Mouse (Mus musculus): ENCODE results near the gene Gm5431.
"Not testable (repeated sequence)": the region's sequence is repeated elsewhere in the genome, so short reads cannot be mapped to it uniquely, and the experiment has no call there.

Gm5431 gene

DNA sequence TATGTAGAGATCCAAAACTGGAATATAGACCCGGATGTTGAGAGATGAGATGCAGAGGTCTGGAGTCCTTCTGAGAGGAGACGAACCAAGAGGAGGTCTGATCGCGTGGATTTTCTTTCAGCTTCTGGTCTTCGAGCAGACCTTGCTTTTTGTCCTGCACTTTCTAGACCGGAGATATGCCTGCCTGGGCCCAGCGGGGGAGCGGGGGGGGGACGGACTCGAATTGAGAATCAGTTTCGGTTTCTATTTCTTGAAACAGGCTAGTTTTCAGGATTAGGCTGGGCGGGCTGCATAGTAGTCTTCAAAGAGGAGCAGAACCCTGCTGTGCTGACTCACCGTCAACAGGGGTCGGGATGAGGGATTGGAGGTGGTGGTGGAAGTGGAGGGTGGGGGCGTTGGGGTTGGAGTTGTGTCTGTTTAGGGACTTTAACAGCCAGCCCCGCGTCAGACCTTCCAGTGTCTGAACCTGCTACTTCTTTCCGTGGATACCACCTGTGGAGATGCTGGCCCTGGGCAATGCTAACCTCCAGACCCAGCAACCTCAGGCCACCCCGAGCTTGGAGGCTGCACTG is 30.7 kb downstream of the Gm5431 start, which contains the start of gene Irgm1:
TSS of gene Irgm1 (minus strand) at position 483 of the 572 bp plus-strand sequence.
- DNase-seq (ENCODE audit: low spot score): peak; percentile 76

DNA sequence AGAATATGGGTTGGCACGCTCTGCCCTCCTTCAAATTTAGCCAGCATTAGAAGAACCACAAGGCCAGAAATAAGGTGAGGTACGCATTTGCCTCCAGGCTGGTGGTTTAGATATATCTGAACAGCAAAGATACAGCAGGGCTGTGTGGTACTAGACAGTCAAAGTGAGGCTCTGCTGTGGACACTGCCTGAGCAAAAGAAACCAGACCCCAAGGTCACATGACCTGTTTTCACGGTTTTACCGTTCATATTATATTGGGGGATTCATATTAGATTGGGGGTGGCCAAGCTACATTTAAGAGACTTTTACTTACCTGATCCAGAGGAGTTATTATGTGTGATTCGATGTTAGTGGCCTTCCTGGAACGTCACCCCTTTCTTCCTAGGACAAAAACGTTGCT is 31.2 kb downstream of the Gm5431 start:
- DNase-seq (ENCODE audit: low spot score): no peak

DNA sequence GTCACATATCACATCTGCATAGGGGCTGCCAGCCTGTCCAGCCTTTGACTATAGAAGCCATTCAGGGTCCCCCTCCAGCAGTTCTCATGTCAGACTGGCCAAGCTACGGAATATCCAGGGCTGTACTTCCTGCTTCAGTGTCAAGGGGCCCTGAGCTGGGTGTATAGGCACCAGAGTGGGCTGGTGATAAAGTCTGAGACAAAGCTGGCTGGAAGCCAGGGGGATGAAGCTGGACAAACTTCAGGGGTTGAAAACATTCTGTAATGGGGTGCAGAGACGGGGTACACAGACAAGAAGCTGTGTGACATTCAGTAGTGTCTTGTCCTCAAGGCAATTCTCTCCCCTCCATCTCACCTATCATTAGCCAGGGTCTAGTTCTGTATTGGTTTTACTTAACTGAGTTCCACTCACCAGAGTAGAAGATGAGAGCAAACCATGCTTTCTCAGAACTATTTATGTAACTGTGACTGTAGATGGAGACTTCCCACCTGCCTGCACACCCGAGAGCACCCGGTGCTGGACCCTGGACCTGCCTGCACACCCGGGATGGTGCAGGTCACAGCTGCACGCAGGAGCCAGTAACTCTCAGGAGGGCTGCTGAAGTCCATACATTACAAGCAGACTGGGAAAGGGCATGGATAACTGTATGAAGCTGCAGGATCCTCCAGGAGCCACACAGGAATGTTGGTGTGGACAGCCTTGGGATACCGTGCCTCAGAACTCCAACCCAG is 32.5 kb downstream of the Gm5431 start:
- peak; percentile 28 for DNase-seq (ENCODE audit: low spot score)

DNA sequence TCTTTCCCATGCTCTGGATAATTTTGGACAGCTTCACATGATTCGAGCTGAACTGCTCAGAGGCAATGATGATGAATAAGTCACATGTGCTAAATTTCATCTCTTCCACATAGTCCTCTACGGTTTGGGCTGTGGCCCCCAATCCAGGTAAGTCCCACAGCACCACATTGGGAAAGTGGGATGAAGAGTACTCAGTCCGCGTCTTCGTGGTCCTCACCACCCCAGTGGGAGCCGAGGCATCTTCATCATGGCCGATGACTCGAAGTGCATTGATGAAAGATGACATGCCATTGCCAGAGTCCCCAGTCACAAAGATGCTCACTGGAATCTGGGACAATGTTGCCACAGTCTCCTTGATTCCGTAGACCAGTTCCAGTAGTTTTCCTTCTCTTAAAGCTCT is 35.5 kb downstream of the Gm5431 start:
- DNase-seq (ENCODE audit: low spot score): no peak

DNA sequence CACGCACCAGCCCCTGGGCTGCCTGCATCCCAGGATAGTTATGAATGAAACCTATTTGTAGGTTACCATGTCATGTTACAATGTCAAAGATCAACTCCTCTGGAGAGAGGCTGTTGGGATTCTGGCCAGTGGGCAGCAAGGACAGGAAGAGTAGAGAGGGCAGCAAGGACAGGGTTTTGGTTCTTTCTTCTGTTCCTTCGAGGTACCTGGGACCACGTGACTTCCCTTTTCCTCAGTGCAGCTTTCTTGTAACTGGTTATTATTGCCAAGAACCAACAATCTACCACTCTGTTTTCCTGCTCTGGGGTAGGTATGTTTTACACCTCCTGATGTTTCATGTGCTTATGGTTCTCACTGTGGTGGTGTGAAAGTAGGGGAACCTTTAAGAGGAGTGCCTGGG is 38.2 kb downstream of the Gm5431 start:
- no peak for DNase-seq (ENCODE audit: low spot score)

DNA sequence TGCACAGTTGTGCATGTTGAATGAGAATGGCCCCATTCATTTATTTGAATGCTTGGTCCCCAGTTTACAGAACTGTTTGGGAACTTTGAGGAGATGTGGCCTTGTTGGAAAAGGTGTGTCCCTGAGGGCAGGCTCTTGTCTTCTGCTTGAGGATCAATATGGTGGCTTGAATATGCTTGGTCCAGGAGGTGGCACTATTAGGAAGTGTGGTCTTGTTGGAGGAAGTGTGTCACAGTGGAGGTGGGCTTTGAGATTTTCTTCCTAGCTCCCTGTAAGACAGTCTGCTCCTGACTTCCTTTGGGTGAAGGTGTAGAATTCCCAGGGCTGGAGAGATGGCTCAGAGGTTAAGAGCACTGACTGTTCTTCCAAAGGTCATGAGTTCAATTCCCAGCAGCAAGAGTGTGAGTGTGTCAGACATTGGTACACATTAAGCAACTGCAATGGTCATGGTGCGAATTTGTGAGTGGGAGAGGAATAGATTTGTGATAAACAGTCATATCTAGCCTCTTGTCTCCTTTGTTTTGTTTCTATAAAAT is 39.2 kb downstream of the Gm5431 start:
- DNase-seq (ENCODE audit: low spot score): no peak

DNA sequence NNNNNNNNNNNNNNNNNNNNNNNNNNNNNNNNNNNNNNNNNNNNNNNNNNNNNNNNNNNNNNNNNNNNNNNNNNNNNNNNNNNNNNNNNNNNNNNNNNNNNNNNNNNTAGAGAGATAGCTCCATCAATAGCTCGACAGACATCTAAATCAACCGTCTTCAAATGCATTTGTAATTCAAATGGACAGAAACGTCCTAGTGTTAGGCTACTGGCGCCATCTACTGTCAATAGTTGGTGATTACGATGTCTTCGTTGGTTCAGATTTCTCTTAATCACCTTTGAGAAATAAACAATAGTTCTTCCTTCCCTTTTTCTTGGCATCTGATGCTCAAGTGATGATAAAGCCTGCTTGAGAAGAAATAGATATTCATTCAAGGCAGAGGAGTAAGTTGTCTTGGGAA is 43.0 kb downstream of the Gm5431 start:
- peak; percentile 81 for DNase-seq (ENCODE audit: low spot score)

DNA sequence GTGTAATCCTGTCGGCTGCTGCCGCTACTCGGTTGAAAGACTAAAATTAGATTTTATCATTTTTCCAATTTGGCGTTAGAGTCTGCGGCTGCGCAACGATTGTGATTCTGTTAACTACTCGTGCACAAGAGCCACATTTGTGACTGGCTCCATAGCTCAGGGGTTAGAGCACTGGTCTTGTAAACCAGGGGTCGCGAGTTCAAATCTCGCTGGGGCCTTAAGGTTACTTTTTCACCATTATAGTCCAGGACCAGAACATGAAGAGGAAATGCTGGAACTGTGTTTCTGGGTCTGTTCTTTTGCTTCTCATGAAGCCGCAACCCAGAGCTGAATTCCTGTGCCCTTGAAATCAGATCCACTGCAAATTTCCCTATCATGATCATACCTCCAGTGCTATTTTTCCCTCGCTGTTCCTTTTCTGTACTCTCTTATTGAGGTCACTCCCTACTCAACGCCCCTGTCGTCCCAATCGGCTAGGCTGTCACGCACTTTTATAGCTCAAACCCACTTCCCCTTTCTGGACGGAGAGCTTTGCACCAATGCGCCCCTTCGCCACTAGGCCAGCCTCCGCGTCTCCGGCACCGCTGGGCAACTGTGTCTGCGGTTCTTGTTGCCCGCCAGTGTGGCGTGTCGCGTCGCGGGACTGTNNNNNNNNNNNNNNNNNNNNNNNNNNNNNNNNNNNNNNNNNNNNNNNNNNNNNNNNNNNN is 48.4 kb downstream of the Gm5431 start:
- DNase-seq (ENCODE audit: low spot score): peak; percentile 87

DNA sequence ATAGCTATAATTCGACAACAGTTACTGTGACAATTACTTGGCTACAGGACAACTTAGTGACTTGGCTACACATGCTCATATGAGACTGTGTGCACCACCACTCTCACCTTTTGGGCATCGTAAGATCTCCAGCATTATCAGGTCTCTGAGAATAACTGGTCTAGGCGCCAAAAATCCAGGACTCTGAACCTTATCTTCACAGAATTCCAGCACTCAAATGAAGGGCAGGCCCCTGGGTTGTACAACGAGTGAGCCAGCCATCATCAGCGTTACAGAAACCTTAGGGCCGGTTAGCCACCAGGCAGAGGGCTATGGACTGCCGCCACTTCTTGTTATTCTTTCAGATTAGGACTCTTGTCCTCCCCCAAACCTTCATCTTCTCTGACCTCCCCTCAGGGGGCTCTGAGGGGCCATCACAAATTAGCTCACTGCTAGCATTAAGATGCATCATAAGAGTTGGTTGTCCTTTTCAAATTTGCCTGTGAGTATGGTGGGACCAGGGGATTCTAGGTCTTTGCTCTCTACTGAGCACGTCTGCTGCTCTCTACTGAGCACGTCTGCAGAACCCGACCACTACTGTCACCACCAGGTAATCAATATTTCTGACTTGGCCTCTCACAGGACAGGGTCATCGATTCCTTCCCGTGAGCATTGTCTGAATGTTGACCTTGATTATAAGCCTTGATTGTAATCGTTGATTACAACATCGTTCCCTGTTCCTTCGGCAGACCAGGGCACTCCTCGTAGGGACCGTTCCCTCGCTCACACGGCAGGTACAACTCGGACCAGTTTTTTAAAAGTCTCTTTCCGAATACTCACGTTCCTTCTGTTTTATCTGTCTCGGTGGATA is 49.2 kb downstream of the Gm5431 start:
- DNase-seq (ENCODE audit: low spot score): peak; percentile 25

DNA sequence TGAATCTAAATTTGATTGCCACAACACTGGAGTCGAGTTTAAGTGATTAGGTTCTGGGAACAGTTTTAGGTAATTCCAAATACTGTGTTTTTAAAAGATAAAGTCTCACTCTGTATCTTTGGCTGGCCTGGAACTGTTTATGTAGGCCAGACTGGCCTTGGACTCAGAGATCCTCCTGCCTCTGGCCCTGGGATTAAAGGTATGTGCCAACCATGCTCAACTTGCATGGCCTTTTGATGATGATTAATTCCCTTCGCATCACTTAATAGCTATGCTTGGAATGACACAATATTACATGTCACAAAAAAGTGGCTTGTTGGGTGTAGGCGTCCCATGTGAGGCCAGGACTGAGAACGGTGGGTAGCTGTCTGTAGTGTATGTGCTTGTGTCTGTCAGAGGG is 49.8 kb downstream of the Gm5431 start:
- no peak for DNase-seq (ENCODE audit: low spot score)

DNA sequence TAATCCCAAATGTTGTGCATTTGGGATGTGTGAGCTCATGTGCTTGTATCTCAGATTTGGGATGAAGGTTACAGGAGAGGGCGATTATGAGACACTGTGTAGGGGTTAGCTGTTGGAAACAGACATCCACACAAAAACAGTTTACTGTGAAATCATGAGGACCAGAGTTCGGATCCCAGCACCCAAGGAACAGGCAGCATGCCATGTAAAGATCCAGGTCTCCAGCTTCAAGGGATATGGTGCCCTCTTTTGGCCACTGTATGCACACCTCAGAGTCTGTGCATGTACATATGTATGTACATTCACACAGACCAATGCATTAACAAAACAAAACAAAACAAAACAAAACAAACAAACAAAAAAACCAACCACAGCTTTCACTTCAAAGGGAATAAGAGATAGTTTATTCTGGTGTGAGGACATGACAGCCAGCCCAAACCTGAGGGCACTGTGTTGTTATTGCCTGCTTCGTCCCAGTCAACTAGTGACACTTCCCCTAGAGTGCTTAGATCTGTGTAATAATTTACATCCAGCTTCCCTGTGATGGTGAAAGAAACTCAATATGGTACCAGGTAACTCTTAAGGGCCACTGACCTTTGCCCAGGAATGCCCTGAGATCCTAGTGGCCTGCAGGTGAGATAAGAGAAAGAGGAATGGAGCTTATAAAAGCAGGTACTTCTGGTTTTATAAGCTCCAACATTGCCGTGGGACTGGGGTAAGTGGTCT is 50.6 kb downstream of the Gm5431 start:
- no peak for DNase-seq (ENCODE audit: low spot score)

DNA sequence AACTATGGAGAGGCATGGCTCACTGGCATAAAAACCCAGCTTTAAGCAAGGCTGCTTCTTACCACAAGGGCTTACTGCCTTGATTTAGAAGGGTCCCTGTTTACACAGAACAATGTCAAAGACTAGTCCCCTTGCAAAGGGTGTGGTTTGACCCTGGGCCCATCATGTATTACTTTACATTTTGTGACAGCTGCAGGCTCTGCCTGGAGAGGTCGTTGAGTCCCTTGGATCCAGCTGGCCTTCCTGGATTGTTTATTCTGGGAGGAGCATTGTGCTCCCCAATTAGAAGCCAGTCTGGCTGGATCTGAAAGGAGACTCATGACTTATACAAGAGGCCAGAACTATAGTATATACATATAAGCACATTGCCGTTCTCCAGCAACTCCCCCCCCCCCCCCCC is 51.8 kb downstream of the Gm5431 start:
- no peak for DNase-seq (ENCODE audit: low spot score)

DNA sequence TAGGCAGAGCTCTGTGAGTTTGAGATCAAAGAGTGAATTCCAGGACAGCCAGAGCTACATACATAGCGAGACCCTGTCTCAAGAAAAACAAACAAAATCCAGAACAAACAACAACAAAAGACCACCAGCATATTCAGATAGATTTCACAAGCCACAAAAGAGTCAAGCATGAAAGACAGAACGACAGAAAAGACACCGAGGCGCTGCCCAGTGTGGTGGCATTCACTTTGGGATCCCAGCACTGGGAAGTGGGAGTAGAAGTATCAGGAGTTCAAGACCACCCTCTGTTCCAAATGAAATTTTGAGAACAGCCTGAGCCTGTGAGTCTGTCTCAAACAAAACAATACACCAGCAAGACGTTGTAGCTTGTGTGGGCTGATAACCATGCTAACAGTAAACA is 55.1 kb downstream of the Gm5431 start:
- no peak for DNase-seq (ENCODE audit: low spot score)

DNA sequence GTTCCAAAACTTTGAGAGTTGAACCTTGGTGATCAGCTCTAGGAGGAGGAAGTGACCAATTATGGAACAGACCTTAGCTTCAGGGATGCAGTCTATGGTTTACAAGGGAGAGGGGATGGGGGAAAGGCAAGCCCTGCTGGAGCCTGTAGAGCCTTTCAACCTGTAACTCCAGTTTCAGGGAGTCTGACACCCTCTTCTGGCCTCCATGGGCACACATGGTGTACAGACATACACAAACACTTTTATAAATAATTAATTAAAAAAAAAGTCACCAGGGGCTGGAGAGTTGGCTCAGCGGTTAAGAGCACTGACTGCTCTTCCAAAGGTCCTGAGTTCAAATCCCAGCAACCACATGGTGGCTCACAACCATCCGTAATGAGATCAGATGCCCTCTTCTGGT is 55.7 kb downstream of the Gm5431 start:
- not testable (repeated sequence) for DNase-seq (ENCODE audit: low spot score)

DNA sequence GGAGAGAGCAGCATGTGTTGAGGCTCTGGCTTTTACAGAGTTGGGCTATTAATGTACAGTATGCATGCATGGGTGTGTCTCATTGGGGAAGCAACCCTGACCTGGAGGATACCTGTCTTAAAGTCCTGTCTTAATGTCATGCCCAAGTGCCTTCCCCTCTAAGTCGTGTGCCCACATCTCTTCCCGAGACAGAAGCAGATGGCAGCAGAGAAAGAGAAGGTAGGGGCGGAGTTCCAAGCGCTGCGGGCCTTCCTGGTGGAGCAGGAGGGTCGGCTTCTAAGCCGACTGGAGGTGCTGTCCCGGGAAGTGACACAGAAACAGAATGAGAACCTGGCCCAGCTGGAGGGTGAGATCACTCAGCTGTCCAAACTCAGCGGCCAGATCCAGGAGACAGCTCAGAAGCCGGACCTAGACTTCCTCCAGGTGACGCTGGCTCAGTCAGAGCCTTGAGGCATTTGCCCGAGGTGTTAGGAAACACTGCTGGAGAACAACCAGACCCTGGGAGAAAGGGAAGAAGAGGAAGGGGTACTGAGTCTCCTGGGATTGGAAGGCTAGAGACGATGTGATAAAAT is 56.7 kb downstream of the Gm5431 start:
- DNase-seq (ENCODE audit: low spot score): no peak

DNA sequence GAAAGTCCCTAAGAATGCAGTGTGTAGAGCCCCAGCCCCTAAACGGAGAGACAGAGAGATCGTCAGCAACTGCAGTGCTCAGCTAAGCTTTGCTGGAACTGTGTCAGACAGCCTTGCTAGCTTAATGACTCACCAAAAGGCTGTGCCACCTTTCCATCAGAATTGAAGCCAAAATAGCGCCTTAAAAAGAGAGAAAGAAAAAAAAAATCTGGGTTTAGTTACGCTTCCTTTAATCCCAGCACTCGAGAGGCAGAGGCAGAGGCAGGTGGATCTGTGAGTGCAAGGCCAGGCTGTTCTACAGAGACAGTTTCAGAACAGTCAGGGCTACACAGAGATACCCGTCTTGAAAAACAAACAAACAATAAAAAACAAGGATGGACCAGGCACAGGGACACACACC is 57.7 kb downstream of the Gm5431 start:
- DNase-seq (ENCODE audit: low spot score): no peak

DNA sequence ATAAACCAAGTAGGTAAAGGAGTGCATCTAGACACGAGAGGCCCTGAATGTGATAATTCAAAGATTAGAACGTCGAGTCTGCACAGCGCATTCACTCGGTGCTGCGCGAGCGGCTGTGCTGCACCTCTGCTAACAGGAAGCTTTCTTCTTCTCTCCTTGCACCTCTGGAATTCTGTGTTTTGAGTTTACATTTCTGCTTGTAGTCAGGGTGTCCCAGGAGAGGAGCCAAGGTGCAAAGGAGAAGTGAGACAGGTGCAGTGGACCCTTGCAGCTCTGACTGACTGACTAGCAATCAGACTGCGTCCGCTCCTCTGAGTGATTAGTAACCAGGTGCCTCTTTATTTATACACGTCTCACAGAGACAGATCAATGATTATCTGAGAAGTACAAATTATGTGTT is 58.8 kb downstream of the Gm5431 start:
- DNase-seq (ENCODE audit: low spot score): no peak

DNA sequence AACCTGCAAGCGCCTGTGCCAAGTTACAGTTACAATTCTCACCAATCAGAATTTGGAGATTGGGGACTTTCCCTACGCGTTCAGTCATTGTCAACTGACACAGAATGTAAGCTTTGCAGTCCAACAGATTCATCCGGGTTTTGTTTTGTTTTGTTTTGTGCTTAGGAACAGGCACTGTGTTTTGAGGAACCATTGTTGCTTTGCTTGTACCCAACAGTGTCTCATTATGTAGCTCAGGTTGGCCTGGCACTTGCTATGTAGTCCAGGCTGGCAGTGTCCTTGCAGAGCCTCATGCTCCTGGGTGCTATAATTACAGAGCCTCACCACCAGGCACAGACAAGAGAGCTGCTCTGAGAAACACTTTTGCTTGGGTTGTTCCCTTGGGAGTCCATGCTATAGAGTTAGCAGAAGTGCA is 59.6 kb downstream of the Gm5431 start:
- DNase-seq (ENCODE audit: low spot score): no peak

DNA sequence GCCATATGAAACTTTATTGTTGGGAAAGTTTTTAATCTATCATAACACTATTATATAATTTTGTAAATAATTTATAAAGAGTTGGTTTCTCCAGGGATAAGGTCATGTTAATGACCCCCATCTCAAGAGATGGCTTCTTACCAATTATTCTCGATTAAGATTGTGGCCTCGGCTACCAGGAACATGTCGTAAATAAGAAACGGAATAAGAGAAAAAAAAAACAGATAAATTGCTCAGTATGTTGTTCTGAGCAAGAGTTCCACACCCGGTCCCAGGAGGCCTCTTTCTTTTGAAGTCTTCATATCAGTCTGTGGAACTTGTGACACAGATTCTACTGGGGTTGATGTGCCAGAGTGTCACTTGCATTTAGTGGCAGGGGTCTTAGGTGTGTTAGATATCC is 60.8 kb downstream of the Gm5431 start:
- DNase-seq (ENCODE audit: low spot score): no peak

DNA sequence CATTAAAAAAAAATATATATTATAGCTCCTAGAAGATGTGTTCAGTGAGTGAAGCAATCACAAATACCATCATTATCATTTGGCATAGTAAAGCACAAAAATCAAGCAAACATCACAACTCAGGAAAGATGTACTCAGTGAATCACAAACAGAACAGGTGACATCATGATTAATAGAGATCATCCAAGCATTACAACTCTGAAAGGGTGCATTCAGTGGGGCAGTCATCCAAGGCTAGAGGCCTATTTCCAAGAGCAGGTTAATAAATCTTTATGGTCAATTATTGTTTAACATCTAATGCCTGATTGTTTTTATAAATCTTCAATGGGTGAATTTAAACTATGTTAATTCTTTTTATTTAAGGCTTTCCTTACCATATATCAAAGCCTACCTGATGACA is 61.2 kb downstream of the Gm5431 start:
- no peak for DNase-seq (ENCODE audit: low spot score)
